16 mouse cellular contexts compared by ENCODE assay signal in genomic region chr5:115355070-115355469, GRCm38 (mm10).
"Had no signal": no experiment of that assay in that cellular context is flagged by ENCODE, and none has a peak within 500 bp of the region (broad histone marks: within the 10 kb centered on the region; RNA-seq: fewer than 3 reads in every experiment).

No protein-coding gene starts in this region.

- ATAC-seq: liver, embryonic 12.5 days had no signal

- DNase-seq: kidney, adult 18-20 months; kidney, adult 9 months; kidney, postnatal 14 days; kidney, postnatal 4 days; left cerebral cortex, postnatal 4 days; lung, adult 18-20 months; lung, postnatal 10 days; lung, postnatal 36 days; thymus, adult 18-20 months; thymus, postnatal 4 days had no signal

- H3K9ac ChIP-seq: limb, embryonic 12.5 days; limb, embryonic 15.5 days; liver, embryonic 12.5 days; lung, embryonic 15.5 days; midbrain, embryonic 12.5 days had no signal

- H3K9me3 ChIP-seq: limb, embryonic 15.5 days; liver, embryonic 12.5 days; lung, embryonic 15.5 days; midbrain, embryonic 12.5 days had no signal

- H3K4me1 ChIP-seq: limb, embryonic 15.5 days; liver, embryonic 12.5 days; lung, embryonic 15.5 days had no signal

- H3K4me2 ChIP-seq: limb, embryonic 12.5 days; limb, embryonic 15.5 days; liver, embryonic 12.5 days; lung, embryonic 15.5 days; midbrain, embryonic 12.5 days had no signal

- H3K27ac ChIP-seq: limb, embryonic 12.5 days; limb, embryonic 15.5 days; liver, embryonic 12.5 days; lung, embryonic 15.5 days; midbrain, embryonic 12.5 days had no signal

- H3K36me3 ChIP-seq: limb, embryonic 12.5 days; limb, embryonic 15.5 days; liver, embryonic 12.5 days; lung, embryonic 15.5 days; midbrain, embryonic 12.5 days had no signal

- H3K4me3 ChIP-seq: limb, embryonic 12.5 days; limb, embryonic 15.5 days; liver, embryonic 12.5 days; lung, embryonic 15.5 days; megakaryocyte, embryonic 14.5 days; midbrain, embryonic 12.5 days had no signal

- H3K27me3 ChIP-seq: limb, embryonic 12.5 days; limb, embryonic 15.5 days; lung, embryonic 15.5 days; midbrain, embryonic 12.5 days had no signal
